Mouse (Mus musculus) C2C12 (cell line): ENCODE measurements around the gene Fgd6. TPM values are rescaled to one million over a fixed set of nuclear protein-coding genes. Genes with fewer than 3 reads are reported as not detected.

Source experiments
- H3K27me3 ChIP-seq: one replicate; pipeline ENCODE4 v1.6.1; 2011; ENCODE audit not compliant: control insufficient read depth, insufficient read depth, insufficient read length
- H3K36me3 ChIP-seq: one replicate; pipeline ENCODE4 v1.6.1; 2011; ENCODE audit not compliant: control insufficient read depth, insufficient read depth
- H3K4me3 ChIP-seq: one replicate; pipeline ENCODE4 v1.5.1; 2011; ENCODE audit warnings: mild to moderate bottlenecking, control low read depth; ENCODE audit not compliant: poor library complexity, insufficient read depth, severe bottlenecking
- H3K79me2 ChIP-seq: one replicate; pipeline ENCODE4 v1.6.1; 2011; ENCODE audit not compliant: control insufficient read depth, insufficient read depth
- H3K79me3 ChIP-seq: one replicate; pipeline ENCODE4 v1.6.1; 2011; ENCODE audit warnings: low read depth, control low read depth
- H3ac ChIP-seq: one replicate; pipeline ENCODE3; 2011; ENCODE audit warnings: low read depth; ENCODE audit not compliant: control insufficient read depth, insufficient read length
- CEBPB ChIP-seq: IDR thresholded peaks from one replicate; pipeline ENCODE4 v1.6.1; 2011; ENCODE audit warnings: low read depth, mild to moderate bottlenecking, control low read depth, moderate library complexity
- CTCF ChIP-seq: IDR thresholded peaks from one replicate; pipeline ENCODE4 v1.5.1; 2011; ENCODE audit not compliant: control insufficient read depth, insufficient read depth, insufficient read length
- FOSL1 ChIP-seq: IDR thresholded peaks from one replicate; pipeline ENCODE4 v1.8.0; 2011; ENCODE audit warnings: mild to moderate bottlenecking, low read length; ENCODE audit not compliant: poor library complexity, insufficient read depth, severe bottlenecking
- MAX ChIP-seq: IDR thresholded peaks from one replicate; pipeline ENCODE4 v1.6.1; 2011; ENCODE audit warnings: mild to moderate bottlenecking, control low read depth
- MYOD1 ChIP-seq: IDR thresholded peaks from one replicate; pipeline ENCODE4 v1.6.1; 2011; ENCODE audit warnings: low read depth; ENCODE audit not compliant: control insufficient read depth, insufficient read length
- MYOG ChIP-seq: IDR thresholded peaks from one replicate; pipeline ENCODE4 v1.6.1; 2011; ENCODE audit not compliant: control insufficient read depth, insufficient read length; ENCODE audit errors: extremely low read depth
- USF1 ChIP-seq: IDR thresholded peaks from one replicate; pipeline ENCODE4 v1.6.1; 2011; ENCODE audit warnings: low read depth, mild to moderate bottlenecking, control low read depth, moderate library complexity
- polyA plus RNA-seq: library from polyadenylated mRNA; unstranded; fragments of >200 nt; fragmentation: generic; extraction: Trizol; gene quantifications from one replicate; pipeline ENCODE4 v1.2.1, GENCODE M21; 2012; ENCODE audit warnings: missing spikeins

Gene Fgd6
- polyA plus RNA-seq, 1 experiment: 1.3 TPM

- no peak for TF ChIP-seq MYOG
- TF ChIP-seq MYOD1: no peak
- TF ChIP-seq CEBPB: no peak
- no peak for TF ChIP-seq MAX
- no peak for TF ChIP-seq FOSL1
- no peak for TF ChIP-seq CTCF
- TF ChIP-seq USF1: no peak
- H3K79me2 ChIP-seq: peaks cover 32% of the 10 kb centered on the region
Observed at GRCm38 (mm10) chr10:94147391-94147755, 111.6 kb downstream of the Fgd6 start.

GRCm38 (mm10) chr10:94147756-94148531, 112.1 kb downstream of the Fgd6 start, which contains the start of gene Nr2c1:
Nr2c1 (plus strand) TSS chr10:94148023.
- TF ChIP-seq CEBPB: no peak
- peak; percentile 48 for TF ChIP-seq CTCF
- TF ChIP-seq MYOD1: peak; percentile 22
- H3K27me3 ChIP-seq: no peaks in the 10 kb centered on the region
- H3ac ChIP-seq: peak within 1 kb of the TSS; percentile 59
- H3K36me3 ChIP-seq: no peaks in the 10 kb centered on the region
- peak within 1 kb of the TSS; percentile 75 for H3K4me3 ChIP-seq
- H3K79me2 ChIP-seq: peaks cover 37% of the 10 kb centered on the region
- H3K79me3 ChIP-seq: peaks cover 10% of the 10 kb centered on the region

More at GRCm38 (mm10) chr10:94147391-94147755, 111.6 kb downstream of the Fgd6 start:
- H3K27me3 ChIP-seq: no peaks in the 10 kb centered on the region
- H3K36me3 ChIP-seq: no peaks in the 10 kb centered on the region
- peaks cover 9% of the 10 kb centered on the region for H3K79me3 ChIP-seq
- H3ac ChIP-seq: no peak overlapping the region
- peak overlapping the region; percentile 75 for H3K4me3 ChIP-seq

GRCm38 (mm10) chr10:94151488-94151887, 115.7 kb downstream of the Fgd6 start:
- Histone ChIP-seq H3ac (no peak overlapping the region), H3K36me3 (no peaks in the 10 kb centered on the region), H3K4me3 (no peak overlapping the region), H3K27me3 (no peaks in the 10 kb centered on the region), H3K79me2 (peaks cover 53% of the 10 kb centered on the region), H3K79me3 (peaks cover 18% of the 10 kb centered on the region)
- no peak for TF ChIP-seq CTCF

- Histone ChIP-seq H3K79me2 (peaks cover 40% of the 10 kb centered on the region), H3ac (no peak overlapping the region), H3K79me3 (peaks cover 16% of the 10 kb centered on the region), H3K4me3 (no peak overlapping the region), H3K36me3 (peaks cover 16% of the 10 kb centered on the region), H3K27me3 (no peaks in the 10 kb centered on the region)
- TF ChIP-seq CTCF (no peak), CEBPB (no peak), FOSL1 (no peak), USF1 (no peak), MYOD1 (no peak), MAX (no peak), MYOG (no peak)
Observed at GRCm38 (mm10) chr10:94153841-94154240, 118.0 kb downstream of the Fgd6 start.

- H3K79me2 ChIP-seq: peaks cover 7% of the 10 kb centered on the region
- H3K4me3 ChIP-seq: no peak overlapping the region
- H3ac ChIP-seq: no peak overlapping the region
- peaks cover 2% of the 10 kb centered on the region for H3K79me3 ChIP-seq
- TF ChIP-seq FOSL1 (no peak), MYOG (no peak), CEBPB (no peak), MYOD1 (no peak), USF1 (no peak)
- H3K36me3 ChIP-seq: peaks cover 49% of the 10 kb centered on the region
- H3K27me3 ChIP-seq: no peaks in the 10 kb centered on the region
Observed at GRCm38 (mm10) chr10:94158962-94159361, 123.2 kb downstream of the Fgd6 start.

GRCm38 (mm10) chr10:94159406-94159805, 123.6 kb downstream of the Fgd6 start:
- H3K4me3 ChIP-seq: no peak overlapping the region
- TF ChIP-seq FOSL1: no peak
- TF ChIP-seq MYOG: no peak
- TF ChIP-seq CEBPB: no peak
- peaks cover 53% of the 10 kb centered on the region for H3K36me3 ChIP-seq
- no peak overlapping the region for H3ac ChIP-seq
- H3K79me3 ChIP-seq: peaks cover 2% of the 10 kb centered on the region
- no peaks in the 10 kb centered on the region for H3K27me3 ChIP-seq
- H3K79me2 ChIP-seq: peaks cover 3% of the 10 kb centered on the region
